Mouse (Mus musculus) CH12.LX (cell line): ENCODE measurements around the gene Adgrl3. TPM values are rescaled to one million over a fixed set of nuclear protein-coding genes. Genes with fewer than 3 reads are reported as not detected.

Experiments
- DNase-seq: peaks from one replicate; pipeline ENCODE4 v3.0.0-alpha.2; 2013; ENCODE audit errors: extremely low read depth
- H3K27ac ChIP-seq: 2 replicates; pipeline ENCODE4 v1.5.1; 2012; ENCODE audit warnings: low read depth, mild to moderate bottlenecking, control low read depth, moderate library complexity; ENCODE audit not compliant: insufficient read depth
- H3K27me3 ChIP-seq: replicated peaks from 2 replicates; pipeline ENCODE3; 2012; ENCODE audit warnings: inconsistent platforms
- H3K36me3 ChIP-seq, 2 experiments: replicated peaks in 1 of 2; 2 replicates each; pipeline versions ENCODE3 to v1.6.1; 2012; ENCODE audit warnings: inconsistent platforms in 1 of 2, low read length in 1 of 2, mild to moderate bottlenecking in 1 of 2, mixed read lengths in 1 of 2, moderate library complexity in 1 of 2; ENCODE audit not compliant: control insufficient read depth in 1 of 2, insufficient read depth in 1 of 2
- H3K4me1 ChIP-seq, 2 experiments: 2 replicates each; pipeline ENCODE4 v1.6.1; 2012; ENCODE audit warnings: inconsistent platforms in 1 of 2, moderate library complexity in 1 of 2; ENCODE audit not compliant: insufficient read depth in 2 of 2, control insufficient read depth in 1 of 2
- H3K4me2 ChIP-seq: 2 replicates; pipeline ENCODE4 v1.6.1; 2012; ENCODE audit warnings: low read depth, mild to moderate bottlenecking, control low read depth; ENCODE audit not compliant: poor library complexity, insufficient read depth, severe bottlenecking
- H3K4me3 ChIP-seq, 3 experiments: fragments of 150-350 bp in 1 of 3; sonication (generic) in 1 of 3; replicated peaks in 1 of 3; 2 replicates each; pipeline versions ENCODE3 to v1.5.1; 2011 to 2012; ENCODE audit warnings: low read depth in 2 of 3, low read length in 2 of 3, mild to moderate bottlenecking in 2 of 3, moderate library complexity in 2 of 3, control low read depth in 1 of 3, improper control_type of control experiment in 1 of 3, inconsistent platforms in 1 of 3, mixed read lengths in 1 of 3; ENCODE audit not compliant: poor library complexity in 1 of 3
- H3K79me2 ChIP-seq: replicated peaks from 2 replicates; pipeline ENCODE4 v1.6.1; 2012; ENCODE audit warnings: mild to moderate bottlenecking, moderate library complexity; ENCODE audit not compliant: control insufficient read depth, poor library complexity, insufficient read depth, severe bottlenecking; ENCODE audit errors: extremely low read depth
- H3K9ac ChIP-seq: 2 replicates; pipeline ENCODE4 v1.6.1; 2012; ENCODE audit warnings: low read depth, mild to moderate bottlenecking, control low read depth, moderate library complexity; ENCODE audit not compliant: insufficient read depth
- H3K9me3 ChIP-seq: replicated peaks from 2 replicates; pipeline ENCODE3; 2012; ENCODE audit warnings: low read length, inconsistent platforms, mixed read lengths
- BHLHE40 ChIP-seq: IDR thresholded peaks from 2 replicates; pipeline ENCODE4 v1.6.1; 2011; ENCODE audit warnings: mild to moderate bottlenecking, low read depth, low read length, improper control_type of control experiment
- CHD1 ChIP-seq: IDR thresholded peaks from 2 replicates; pipeline ENCODE4 v1.6.1; 2012; ENCODE audit warnings: low read depth, low read length, improper control_type of control experiment, inconsistent platforms
- CTCF ChIP-seq, 2 experiments: IDR thresholded peaks in 1 of 2; conservative IDR thresholded peaks in 1 of 2; 2 replicates each; pipeline ENCODE4 v1.5.1; 2011 to 2012; ENCODE audit warnings: low read depth in 2 of 2, low read length in 2 of 2, improper control_type of control experiment in 1 of 2, inconsistent platforms in 1 of 2, mild to moderate bottlenecking in 1 of 2, moderate library complexity in 1 of 2
- E2F4 ChIP-seq: IDR thresholded peaks from 2 replicates; pipeline ENCODE4 v1.6.1; 2011; ENCODE audit warnings: low read depth, low read length, improper control_type of control experiment; ENCODE audit not compliant: insufficient replicate concordance
- IRF4 ChIP-seq: IDR thresholded peaks from 2 replicates; pipeline ENCODE4 v1.6.1; 2014; ENCODE audit warnings: low read depth, mild to moderate bottlenecking, inconsistent platforms, low read length, improper control_type of control experiment
- JUN ChIP-seq: IDR thresholded peaks from 2 replicates; pipeline ENCODE4 v1.6.1; 2011; ENCODE audit warnings: low read depth, mild to moderate bottlenecking, low read length, improper control_type of control experiment, moderate library complexity; ENCODE audit not compliant: insufficient read depth
- MEF2A ChIP-seq: IDR thresholded peaks from 2 replicates; pipeline ENCODE4 v1.6.1; 2014; ENCODE audit warnings: low read depth, mild to moderate bottlenecking, inconsistent platforms, low read length, improper control_type of control experiment, borderline replicate concordance
- PAX5 ChIP-seq: IDR thresholded peaks from 2 replicates; pipeline ENCODE4 v1.6.1; 2012; ENCODE audit warnings: low read length, inconsistent platforms, mixed read lengths
- POLR2A ChIP-seq: IDR thresholded peaks from 2 replicates; pipeline ENCODE4 v1.6.1; 2011; ENCODE audit warnings: low read depth, mild to moderate bottlenecking, improper control_type of control experiment, low read length
- TCF12 ChIP-seq: IDR thresholded peaks from 2 replicates; pipeline ENCODE4 v1.6.1; 2014; ENCODE audit warnings: low read depth, mild to moderate bottlenecking, inconsistent platforms, low read length, improper control_type of control experiment
- dilution Hi-C: fragments of 300-500 bp; cut with MboI; formaldehyde crosslinking; loops from 2 replicates; pipeline ENCODE4 v1.14.3; 2020; ENCODE audit warnings: low sequenced_read_pairs; ENCODE audit not compliant: extremely low pct_unique_long_range_greater_than_20kb, extremely low pct_ligation_motif_present
- in situ Hi-C: fragments of 300-500 bp; cut with MboI; formaldehyde crosslinking; loops from 3 replicates; pipeline ENCODE4 v1.14.3; 2019; ENCODE audit warnings: low sequenced_read_pairs, low pct_ligation_motif_present, low pct_unique_long_range_greater_than_20kb, mixed read lengths
- polyA plus RNA-seq: library from polyadenylated mRNA; unstranded; fragments of >175 nt; gene quantifications from 2 replicates; pipeline ENCODE4 v1.2.1, GENCODE M21; 2012; ENCODE audit warnings: low read depth; ENCODE audit not compliant: insufficient read length
- total RNA-seq, 2 experiments: library from RNA; depleted of rRNA; stranded (reverse); fragments of 300-350 nt in 1 of 2; fragments of >200 nt in 1 of 2; gene quantifications; 2 replicates each; pipeline ENCODE4 v1.2.3; 2012 to 2014

Adgrl3 gene
- total and polyA plus RNA-seq, 3 experiments = 0.13 TPM; not detected in 2

- TF ChIP-seq PAX5 = no peak
- dilution Hi-C loops = no loop called here
Measured at GRCm38 (mm10) chr5:81661611-81662390, 641.9 kb downstream of the Adgrl3 start.

GRCm38 (mm10) chr5:81671025-81671424 lies 651.1 kb downstream of the Adgrl3 start:
- Histone ChIP-seq H3K9me3 (peaks cover 3% of the 10 kb centered on the region), H3K4me2 (no peak overlapping the region), H3K79me2 (no peaks in the 10 kb centered on the region), H3K9ac (no peak overlapping the region), H3K27me3 (no peaks in the 10 kb centered on the region), H3K36me3 (no peaks in the 10 kb centered on the region), H3K4me1 (no peaks in the 10 kb centered on the region), H3K4me3 (no peak overlapping the region), H3K27ac (no peak overlapping the region)
- dilution Hi-C loops (no loop called here), in situ Hi-C loops (no loop called here)
- DNase-seq = no peak
- TF ChIP-seq JUN (no peak), BHLHE40 (no peak), E2F4 (no peak)

More at GRCm38 (mm10) chr5:81661611-81662390, 641.9 kb downstream of the Adgrl3 start:
- no peaks in the 10 kb centered on the region for H3K36me3 ChIP-seq
- H3K79me2 ChIP-seq = no peaks in the 10 kb centered on the region
- no peak overlapping the region for H3K4me3 ChIP-seq
- H3K9me3 ChIP-seq = peaks cover 2% of the 10 kb centered on the region
- no peaks in the 10 kb centered on the region for H3K4me1 ChIP-seq
- H3K27me3 ChIP-seq = no peaks in the 10 kb centered on the region
- no peak overlapping the region for H3K27ac ChIP-seq
- no peak overlapping the region for H3K9ac ChIP-seq
- no peak overlapping the region for H3K4me2 ChIP-seq
- in situ Hi-C loops = no loop called here
- DNase-seq = no peak

GRCm38 (mm10) chr5:81674275-81674974 lies 654.5 kb downstream of the Adgrl3 start:
- dilution Hi-C loops = no loop called here
- in situ Hi-C loops = no loop called here
- TF ChIP-seq MEF2A = no peak
- no peak for TF ChIP-seq POLR2A
- TF ChIP-seq TCF12 = no peak
- TF ChIP-seq IRF4 = no peak
- no peak for TF ChIP-seq CTCF (conservative IDR thresholded peaks at IDR 0.05 in 1 of 2, IDR thresholded peaks at IDR 0.05 in 1 of 2; ENCODE audit: low read depth in 2 of 2, low read length in 2 of 2)
- TF ChIP-seq CHD1 = no peak

More at GRCm38 (mm10) chr5:81674275-81674974, 654.5 kb downstream of the Adgrl3 start:
- H3K27ac ChIP-seq = no peak overlapping the region
- no peak overlapping the region for H3K4me3 ChIP-seq
- H3K36me3 ChIP-seq = no peaks in the 10 kb centered on the region
- no peaks in the 10 kb centered on the region for H3K79me2 ChIP-seq
- H3K27me3 ChIP-seq = no peaks in the 10 kb centered on the region
- H3K9me3 ChIP-seq = no peaks in the 10 kb centered on the region
- no peaks in the 10 kb centered on the region for H3K4me1 ChIP-seq
- H3K9ac ChIP-seq = no peak overlapping the region
- no peak overlapping the region for H3K4me2 ChIP-seq
- DNase-seq = no peak
